Comparison of ENCODE assay signal across 10 mouse cellular contexts in the genomic region with DNA sequence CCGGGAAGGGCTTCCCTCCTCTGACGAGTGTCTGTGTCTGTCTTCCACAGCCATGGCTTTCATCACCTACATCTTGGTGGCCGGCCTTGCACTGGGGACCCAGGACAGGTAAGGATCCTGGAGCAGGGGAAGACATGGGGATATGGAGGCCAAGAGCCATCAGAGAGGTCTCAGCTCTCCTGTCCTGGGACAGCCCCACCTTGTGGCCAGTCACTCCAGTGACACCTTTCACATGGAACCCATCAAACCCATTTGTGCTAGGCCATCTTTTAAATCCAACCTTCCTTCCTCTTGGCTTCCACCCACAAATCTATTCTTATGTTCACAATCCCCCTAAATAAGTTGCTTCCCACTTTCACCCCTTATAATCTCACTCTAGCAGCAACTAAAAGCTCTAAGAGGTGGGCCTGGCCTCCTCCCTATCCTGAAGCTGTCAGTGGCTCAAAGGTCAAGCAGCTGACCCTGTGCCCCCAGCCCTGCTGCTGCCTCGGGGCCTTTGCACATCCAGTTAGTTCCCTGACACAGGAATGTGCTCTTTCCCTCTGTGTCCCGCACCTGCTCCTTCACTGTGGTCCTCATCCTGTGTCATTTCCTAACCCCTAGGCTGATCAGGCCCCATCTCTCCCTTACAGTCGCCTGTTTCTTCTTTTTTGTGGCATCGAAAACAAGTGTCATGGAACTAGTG. TPM values are rescaled to one million over a fixed set of nuclear protein-coding genes. Genes with fewer than 3 reads are reported as not detected.
A peak's percentile ranks its signal among the peaks of the same experiment; 100 is the strongest.
DNase-seq lines count a peak whose midpoint lies in the region; ATAC-seq and TF ChIP-seq lines count a peak whose summit lies in the region.
"Had no signal": no experiment of that assay in that cellular context is flagged by ENCODE, and none has a peak within 500 bp of the region (broad histone marks: within the 10 kb centered on the region; RNA-seq: fewer than 3 reads in every experiment).

No protein-coding gene starts in this region.

- no peak for DNase-seq in heart, postnatal 0 days (ENCODE audit: low spot score)
- no peak for DNase-seq in heart, embryonic 10.5 days (ENCODE audit: low spot score)
- no peak for DNase-seq in testis, postnatal 14 days (ENCODE audit: low spot score)
- peak; percentile 67 for DNase-seq in induced T-regulatory cell, adult 2 months (ENCODE audit: low read depth)
- DNase-seq in ovary, adult 18-20 months (ENCODE audit: low spot score) = no peak
- no peak for DNase-seq in right cerebral cortex, postnatal 25 days
- DNase-seq in kidney, adult 18-20 months = no peak

- peaks cover 27% of the 10 kb centered on the region for H3K36me3 ChIP-seq in heart, postnatal 0 days (replicated peaks; ENCODE audit: control insufficient read depth, insufficient read depth, low read length)
- peaks cover 40% of the 10 kb centered on the region for H3K36me3 ChIP-seq in heart, embryonic 10.5 days
- H3K36me3 ChIP-seq in testis, adult 2 months (ENCODE audit: control insufficient read depth, insufficient read depth, low read length) = no peaks in the 10 kb centered on the region

- WGBS in heart, postnatal 0 days = 76% methylated on average over 7 of the region's 7 CpGs
- WGBS in heart, embryonic 10.5 days = 82% methylated on average over 7 of the region's 7 CpGs

- H3K9ac ChIP-seq in heart, postnatal 0 days (replicated peaks; ENCODE audit: low read depth, low read length) = no peak overlapping the region

- TF ChIP-seq POLR2A in testis, adult 2 months (IDR thresholded peaks at IDR 0.05; ENCODE audit: control insufficient read depth, low read depth, low read length) = no peak

- H3K4me2 ChIP-seq in heart, postnatal 0 days (ENCODE audit: low read depth, low read length) = no peak overlapping the region

- H3K27me3 ChIP-seq in heart, postnatal 0 days (ENCODE audit: control insufficient read depth, insufficient read depth, low read length) = no peaks in the 10 kb centered on the region
- H3K27me3 ChIP-seq in heart, embryonic 10.5 days (ENCODE audit: insufficient read depth, poor library complexity, severe bottlenecking) = no peaks in the 10 kb centered on the region
- H3K27me3 ChIP-seq in testis, adult 2 months (ENCODE audit: control insufficient read depth, insufficient read depth, low read length) = no peaks in the 10 kb centered on the region

- 0 out of 2 replicates have a peak, but pooled peaks cover 4% of the 10 kb centered on the region for H3K4me1 ChIP-seq in heart, postnatal 0 days (ENCODE audit: control insufficient read depth, insufficient read depth)
- H3K4me1 ChIP-seq in heart, embryonic 10.5 days = peaks cover 22% of the 10 kb centered on the region
- peaks cover 16% of the 10 kb centered on the region for H3K4me1 ChIP-seq in testis, adult 2 months (ENCODE audit: control insufficient read depth, insufficient read depth, low read length)

- no peak for TF ChIP-seq EP300 in heart, postnatal 0 days (IDR thresholded peaks at IDR 0.05; ENCODE audit: low read depth)

- no peak overlapping the region for H3K27ac ChIP-seq in heart, postnatal 0 days (ENCODE audit: low read depth)
- H3K27ac ChIP-seq in heart, embryonic 10.5 days = no peak overlapping the region
- H3K27ac ChIP-seq in testis, adult 2 months (ENCODE audit: control insufficient read depth, insufficient read depth, low read depth, low read length) = no peak overlapping the region

- no peak for ATAC-seq in heart, postnatal 0 days (ENCODE audit: insufficient read depth, low read depth)
- ATAC-seq: forebrain, embryonic 16.5 days had no signal

- TF ChIP-seq CTCF in heart, postnatal 0 days (IDR thresholded peaks at IDR 0.05; ENCODE audit: low read depth) = peak; percentile 55
- TF ChIP-seq CTCF in testis, adult 2 months (IDR thresholded peaks at IDR 0.05; ENCODE audit: control insufficient read depth, insufficient read depth, insufficient replicate concordance, low read depth, low read length) = peak; percentile 53; the same call in 1 of the 2 replicates

- H3K4me3 ChIP-seq in heart, postnatal 0 days (ENCODE audit: low read depth, low read length) = no peak overlapping the region
- no peak overlapping the region for H3K4me3 ChIP-seq in heart, embryonic 10.5 days
- no peak overlapping the region for H3K4me3 ChIP-seq in testis, adult 2 months (ENCODE audit: control insufficient read depth, low read depth, low read length)

- no peaks in the 10 kb centered on the region for H3K9me3 ChIP-seq in heart, postnatal 0 days (replicated peaks; ENCODE audit: control insufficient read depth, low read length)
- H3K9me3 ChIP-seq in heart, embryonic 10.5 days = no peaks in the 10 kb centered on the region

RNA-seq across cellular contexts. Expression of a gene that starts 3.4 kb away (rescaled TPM):
- total RNA-seq in heart, postnatal 0 days (2014; rRNA removed; ENCODE audit: low replicate concordance) = 0.42 and 1.5 TPM in 2 replicates
- polyA plus RNA-seq in heart, postnatal 0 days (2015; fragmentation: Nextera tagmentation; extraction: Ambion mirVana) = 11.8 and 14.0 TPM in 2 replicates
- polyA plus RNA-seq in heart, embryonic 10.5 days (2016; fragmentation: Nextera tagmentation; extraction: Ambion mirVana) = 8.2 and 9.7 TPM in 2 replicates
- 0.15 and 0.29 TPM in 2 replicates for polyA plus RNA-seq in testis, adult 2 months (2012; rRNA removed)
- total RNA-seq: layer of hippocampus, adult 18-20 months had no signal

RNA-seq across cellular contexts. Expression of a gene that starts 6.7 kb away (rescaled TPM):
- total RNA-seq in heart, postnatal 0 days (2014; rRNA removed; ENCODE audit: low replicate concordance) = 174 and 194 TPM in 2 replicates
- 121 and 125 TPM in 2 replicates for polyA plus RNA-seq in heart, postnatal 0 days (2015; fragmentation: Nextera tagmentation; extraction: Ambion mirVana)
- 126 and 131 TPM in 2 replicates for polyA plus RNA-seq in heart, embryonic 10.5 days (2016; fragmentation: Nextera tagmentation; extraction: Ambion mirVana)
- 321 and 371 TPM in 2 replicates for polyA plus RNA-seq in testis, adult 2 months (2012; rRNA removed)

RNA-seq across cellular contexts. Expression of a gene that starts 12.6 kb away (rescaled TPM):
- total RNA-seq in heart, postnatal 0 days (2014; rRNA removed; ENCODE audit: low replicate concordance) = 6.3 and 27.4 TPM in 2 replicates
- 0.88 and 0.96 TPM in 2 replicates for polyA plus RNA-seq in heart, postnatal 0 days (2015; fragmentation: Nextera tagmentation; extraction: Ambion mirVana)
- polyA plus RNA-seq in heart, embryonic 10.5 days (2016; fragmentation: Nextera tagmentation; extraction: Ambion mirVana) = 1.7 and 2.4 TPM in 2 replicates
- 4.8 and 5.8 TPM in 2 replicates for polyA plus RNA-seq in testis, adult 2 months (2012; rRNA removed)

RNA-seq across cellular contexts. Expression of a gene that starts 31.0 kb away (rescaled TPM):
- 1.2 TPM in 1 of 2 replicates, not detected in the other for total RNA-seq in heart, postnatal 0 days (2014; rRNA removed; ENCODE audit: low replicate concordance)
- 0.14 TPM in 2 replicates for polyA plus RNA-seq in heart, postnatal 0 days (2015; fragmentation: Nextera tagmentation; extraction: Ambion mirVana)
- 0.14 and 0.59 TPM in 2 replicates for polyA plus RNA-seq in heart, embryonic 10.5 days (2016; fragmentation: Nextera tagmentation; extraction: Ambion mirVana)
- 222 and 254 TPM in 2 replicates for polyA plus RNA-seq in testis, adult 2 months (2012; rRNA removed)

RNA-seq across cellular contexts. Expression of a gene that starts 36.8 kb away (rescaled TPM):
- total RNA-seq in heart, postnatal 0 days (2014; rRNA removed; ENCODE audit: low replicate concordance) = 30.1 and 46.6 TPM in 2 replicates
- polyA plus RNA-seq in heart, postnatal 0 days (2015; fragmentation: Nextera tagmentation; extraction: Ambion mirVana) = 81.6 and 83.2 TPM in 2 replicates
- polyA plus RNA-seq in heart, embryonic 10.5 days (2016; fragmentation: Nextera tagmentation; extraction: Ambion mirVana) = 32.4 and 63.4 TPM in 2 replicates
- 146 and 160 TPM in 2 replicates for polyA plus RNA-seq in testis, adult 2 months (2012; rRNA removed)
